Mouse (Mus musculus) layer of hippocampus, adult 9-10 months (tissue): ENCODE results near the gene Nyap1.
A peak's percentile ranks its signal among the peaks of the same experiment; 100 is the strongest.
"Not testable (repeated sequence)": the region's sequence is repeated elsewhere in the genome, so short reads cannot be mapped to it uniquely, and the experiment has no call there.

Experiments used
- DNase-seq: peaks from one replicate; pipeline ENCODE4 v3.0.0; 2022; ENCODE audit warnings: low spot score

Gene Nyap1

GRCm38 (mm10) chr5:137768475-137768874, 27.1 kb upstream of the Nyap1 start:
- no peak for DNase-seq

GRCm38 (mm10) chr5:137766270-137766669, 24.9 kb upstream of the Nyap1 start:
- DNase-seq = no peak

- no peak for DNase-seq
These were observed 23.4 kb upstream of the Nyap1 start for GRCm38 (mm10) chr5:137764609-137765340.

- DNase-seq = no peak
These were observed 18.6 kb upstream of the Nyap1 start for GRCm38 (mm10) chr5:137759971-137760412.

- no peak for DNase-seq
These were observed 17.6 kb upstream of the Nyap1 start for GRCm38 (mm10) chr5:137758921-137759534.

GRCm38 (mm10) chr5:137757887-137758286, 16.5 kb upstream of the Nyap1 start:
- DNase-seq = no peak

GRCm38 (mm10) chr5:137756882-137757661, 15.7 kb upstream of the Nyap1 start:
- DNase-seq = peak; percentile 95

- no peak for DNase-seq
These were observed 14.7 kb upstream of the Nyap1 start for GRCm38 (mm10) chr5:137756106-137756505.

- no peak for DNase-seq
These were observed 14.0 kb upstream of the Nyap1 start for GRCm38 (mm10) chr5:137755425-137755824.

- no peak for DNase-seq
These were observed 11.9 kb upstream of the Nyap1 start for GRCm38 (mm10) chr5:137753111-137753832.

- DNase-seq = no peak
These were observed 10.6 kb upstream of the Nyap1 start for GRCm38 (mm10) chr5:137751988-137752387.

GRCm38 (mm10) chr5:137751221-137751887, 9.9 kb upstream of the Nyap1 start:
- DNase-seq = no peak

- not testable (repeated sequence) for DNase-seq
These were observed 8.8 kb upstream of the Nyap1 start for GRCm38 (mm10) chr5:137750212-137750611.

- DNase-seq = no peak
These were observed 7.9 kb upstream of the Nyap1 start for GRCm38 (mm10) chr5:137749196-137749836.

- DNase-seq = no peak
These were observed 6.8 kb upstream of the Nyap1 start for GRCm38 (mm10) chr5:137748130-137748770.

GRCm38 (mm10) chr5:137747326-137747961, 6.0 kb upstream of the Nyap1 start:
- no peak for DNase-seq

GRCm38 (mm10) chr5:137746851-137747325, 5.5 kb upstream of the Nyap1 start:
- DNase-seq = no peak

GRCm38 (mm10) chr5:137746282-137746850, 5.0 kb upstream of the Nyap1 start:
- no peak for DNase-seq
